Mouse (Mus musculus): ENCODE measurements at regions not wholly inside any gene's neighbourhood (a gene's known extent, or its start where the extent isn't known, plus 50 kb on each side); places are given as distances from the start of the nearest gene placed in this dataset.

- TF ChIP-seq CTCF (IDR thresholded peaks at IDR 0.05; ENCODE audit: low read depth), result no peak
- no peak for TF ChIP-seq EP300 (IDR thresholded peaks at IDR 0.05; ENCODE audit: low read depth)
Measured at GRCm38 (mm10) chr4:152686509-152687081, 208.9 kb upstream of the Kcnab2 start.

All from heart, postnatal 0 days (tissue).